Mouse (Mus musculus): ENCODE measurements around the gene Blvrb. TPM values are rescaled to one million over a fixed set of nuclear protein-coding genes. Genes with fewer than 3 reads are reported as not detected.

The Blvrb gene
- polyA plus RNA-seq, 1 experiment from 2014 or later = 20.3 TPM

DNA sequence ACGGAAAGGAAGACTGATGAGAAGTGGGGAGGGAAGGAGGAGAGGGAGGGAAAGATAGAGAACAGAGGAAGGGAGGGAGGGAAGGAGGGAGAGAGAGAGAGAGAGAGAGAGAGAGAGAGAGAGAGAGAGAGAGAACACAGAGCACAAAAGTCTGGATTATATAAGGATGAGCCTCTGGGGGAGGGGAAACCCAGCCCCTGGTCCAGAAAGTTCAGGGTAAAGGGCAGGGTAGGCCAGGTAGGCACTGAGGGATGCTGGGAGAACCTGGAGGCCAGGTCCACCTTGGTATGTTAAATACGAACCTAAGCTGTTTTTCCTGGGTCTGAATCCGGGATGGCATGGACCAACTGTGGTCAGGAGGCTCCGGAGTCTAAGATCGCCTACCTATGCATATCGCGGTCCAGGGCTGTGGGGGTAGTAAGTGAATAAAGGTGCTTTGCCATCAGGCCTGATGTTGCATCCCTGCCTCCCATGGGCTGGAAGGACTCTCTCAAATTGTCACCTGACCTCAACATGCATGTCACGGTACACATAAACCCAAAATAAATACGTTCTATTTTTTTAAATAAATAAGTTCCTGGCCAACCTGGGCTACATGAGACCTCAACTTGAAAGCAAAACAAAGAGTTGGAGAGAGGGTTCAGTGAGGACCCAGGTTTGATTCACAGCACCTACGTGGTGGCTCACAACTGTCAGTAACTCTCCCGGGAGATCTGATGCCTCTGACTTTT lies 23.8 kb downstream of the Blvrb start:
- in situ Hi-C loops (cut with MboI; ENCODE audit: low pct_unique_long_range_greater_than_20kb) = no loop called here
- ChIA-PET POLR2A (no interaction called here), CTCF (interaction anchor here (0.8 to 1.6 kb wide), 2 partner anchors 15 to 17 kb away, joined by 4 to 6 read pairs; partner anchors contain the start of gene Sertad1)
- no peak for DNase-seq (ENCODE audit: low read depth, low spot score)
- no peak for ATAC-seq
- no peak for TF ChIP-seq CTCF (IDR thresholded peaks at IDR 0.05)
- no peaks in the 10 kb centered on the region for H3K27me3 ChIP-seq

DNA sequence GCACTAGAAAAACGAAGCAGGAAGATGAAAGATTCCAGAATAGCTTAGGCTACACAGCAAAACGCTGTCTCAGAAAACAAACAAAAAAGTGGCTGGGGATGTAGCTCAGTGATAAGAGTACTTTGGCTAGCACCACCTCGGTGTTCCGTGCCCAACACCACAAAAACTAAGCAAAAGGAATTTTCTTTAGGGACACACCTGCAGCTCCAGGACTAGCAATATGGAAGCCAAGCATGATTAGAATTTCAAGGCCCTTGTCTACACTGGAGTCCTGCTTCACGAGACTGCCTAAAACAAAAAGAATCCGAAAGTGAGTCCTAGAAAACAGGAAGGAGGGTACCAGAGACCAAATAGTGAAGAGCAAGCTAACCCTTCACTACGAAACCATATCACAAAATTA lies 24.8 kb downstream of the Blvrb start:
- H3K27me3 ChIP-seq = no peaks in the 10 kb centered on the region
- in situ Hi-C loops (cut with MboI; ENCODE audit: low pct_unique_long_range_greater_than_20kb) = no loop called here
- ATAC-seq = no peak
- ChIA-PET POLR2A (interaction anchor here (0.7 to 0.8 kb wide), 2 partner anchors 14 to 1699 kb away, joined by 3 read pairs; no protein-coding TSS in a partner anchor), CTCF (interaction anchor here (0.7 to 1.6 kb wide), 6 partner anchors 11 to 55 kb away, joined by 4 to 6 read pairs (median 4); partner anchors contain the start of gene Sertad1)
- TF ChIP-seq CTCF (IDR thresholded peaks at IDR 0.05) = no peak
- DNase-seq (ENCODE audit: low read depth, low spot score) = no peak

DNA sequence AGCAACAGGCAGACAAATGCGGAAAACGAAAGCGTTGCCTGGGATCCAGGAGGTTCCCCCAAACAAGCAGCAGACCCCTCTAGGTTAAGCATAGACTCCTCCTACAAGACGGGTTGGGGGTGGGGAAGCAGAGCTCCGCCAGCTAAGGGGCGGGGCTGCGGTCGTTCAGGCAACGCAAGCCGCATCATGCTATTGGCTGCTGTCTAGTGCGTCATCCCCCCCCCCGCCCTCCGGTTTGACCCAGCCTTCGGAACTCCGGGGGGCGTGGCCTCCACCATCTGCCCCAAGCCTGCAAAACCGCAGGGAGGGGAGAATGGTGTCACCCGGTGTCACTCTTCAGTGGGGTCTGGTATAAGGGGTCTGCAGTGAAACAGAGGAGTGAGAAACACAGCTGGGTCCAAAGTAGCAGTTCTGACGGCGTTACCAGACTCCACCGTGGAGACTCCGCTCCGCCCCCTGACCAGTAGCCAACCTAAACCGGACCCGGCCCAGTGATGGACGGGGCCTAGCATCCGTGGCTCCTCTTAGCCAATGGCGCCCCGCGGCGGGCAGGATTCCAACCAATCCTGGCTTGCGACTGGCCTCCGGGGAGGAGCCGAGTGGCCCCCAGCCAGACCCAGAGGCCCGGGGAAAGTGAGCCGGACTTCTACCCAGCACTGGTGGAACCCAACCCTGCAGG lies 25.5 kb downstream of the Blvrb start, which contains the start of gene Sertad3:
Gene Sertad3, plus strand, starts transcription at position 613 of the 679 bp plus-strand sequence.
- CTCF ChIA-PET = interaction anchor here (0.7 to 1.6 kb wide), 5 partner anchors 11 to 54 kb away, joined by 4 to 6 read pairs (median 4); partner anchors contain the start of gene Sertad1
- DNase-seq (ENCODE audit: low read depth, low spot score) (peak; percentile 96), ATAC-seq (peak; percentile 89)
- H3K27me3 ChIP-seq = no peaks in the 10 kb centered on the region
- TF ChIP-seq CTCF (IDR thresholded peaks at IDR 0.05) = no peak
- in situ Hi-C loops (cut with MboI; ENCODE audit: low pct_unique_long_range_greater_than_20kb) = no loop called here
- POLR2A ChIA-PET = interaction anchor here (0.8 kb wide), 1 partner anchor 14 kb away, joined by 3 read pairs; no protein-coding TSS in a partner anchor

DNA sequence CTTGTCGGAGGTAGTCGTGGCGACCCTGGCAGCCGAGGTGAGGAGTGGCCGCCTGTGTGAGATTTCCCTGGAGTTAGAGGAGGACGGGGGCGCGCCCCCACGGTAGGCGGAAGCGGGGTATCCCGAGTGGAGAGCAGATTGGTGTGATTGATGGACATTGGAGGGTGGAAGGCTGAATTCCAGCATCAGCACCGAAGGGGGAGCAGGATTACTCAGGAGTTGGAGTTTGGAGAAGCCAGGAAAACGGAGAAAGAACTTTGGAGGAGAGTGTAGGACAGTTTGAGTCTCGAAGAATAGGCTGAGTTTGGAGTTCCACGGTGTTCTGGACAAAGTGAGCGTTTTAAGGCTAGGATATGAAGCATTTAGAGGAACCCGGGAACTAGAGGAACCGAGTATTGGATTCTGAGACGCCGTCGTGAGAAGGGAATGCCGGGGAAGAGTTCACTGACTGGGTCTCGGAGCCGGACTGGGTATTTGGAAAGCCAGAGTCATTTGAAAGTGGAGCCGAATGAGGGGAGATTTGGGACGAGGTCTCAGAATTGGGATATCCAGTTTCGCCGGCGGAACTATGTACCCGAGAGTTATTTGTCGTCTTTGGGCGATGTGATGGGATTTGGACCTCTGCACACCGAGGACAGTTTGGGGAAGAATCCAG lies 26.2 kb downstream of the Blvrb start:
- POLR2A ChIA-PET = interaction anchor here (0.8 to 1.5 kb wide), 2 partner anchors 17 to 34 kb away, joined by 3 to 5 read pairs; no protein-coding TSS in a partner anchor
- CTCF ChIA-PET = interaction anchor here (0.8 to 2.4 kb wide), 9 partner anchors 13 to 53 kb away, joined by 3 to 7 read pairs (median 4); partner anchors contain the start of gene Sertad1
- in situ Hi-C loops (cut with MboI; ENCODE audit: low pct_unique_long_range_greater_than_20kb) = no loop called here
- TF ChIP-seq CTCF (IDR thresholded peaks at IDR 0.05) = no peak
- ATAC-seq (peak; percentile 2), DNase-seq (ENCODE audit: low read depth, low spot score) (peak; percentile 17)
- no peaks in the 10 kb centered on the region for H3K27me3 ChIP-seq

DNA sequence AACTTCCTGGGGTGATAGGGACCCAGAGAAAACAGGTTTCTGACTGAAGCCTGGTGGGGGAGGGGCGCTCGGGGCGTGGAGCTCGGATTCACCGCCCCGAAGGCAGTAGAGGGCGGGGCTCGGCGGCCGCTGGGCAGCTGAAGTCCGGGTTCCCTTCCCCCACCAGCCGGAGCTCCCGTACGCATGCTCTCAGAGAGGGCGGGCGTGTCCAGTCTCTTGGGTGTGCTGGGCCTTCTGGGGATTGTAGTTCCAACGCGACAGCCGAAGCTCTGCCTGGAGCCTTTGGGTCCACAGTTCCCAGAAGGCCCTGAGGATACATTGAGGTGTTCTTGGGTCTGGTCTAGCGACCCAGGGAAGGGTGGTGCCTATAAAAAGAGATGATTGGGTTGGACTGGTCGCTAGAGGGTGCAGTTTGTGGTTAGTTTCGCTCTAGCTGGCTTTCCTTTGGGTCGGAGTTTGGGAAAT lies 26.7 kb downstream of the Blvrb start:
- ATAC-seq = peak; percentile 94
- H3K27me3 ChIP-seq = no peaks in the 10 kb centered on the region
- ChIA-PET POLR2A (interaction anchor here (0.8 to 1.5 kb wide), 2 partner anchors 17 to 33 kb away, joined by 3 to 5 read pairs; no protein-coding TSS in a partner anchor), CTCF (interaction anchor here (0.8 to 2.4 kb wide), 8 partner anchors 13 to 52 kb away, joined by 3 to 7 read pairs (median 4); partner anchors contain the start of gene Sertad1)
- TF ChIP-seq CTCF (IDR thresholded peaks at IDR 0.05) = no peak
- in situ Hi-C loops (cut with MboI; ENCODE audit: low pct_unique_long_range_greater_than_20kb) = no loop called here
- DNase-seq (ENCODE audit: low read depth, low spot score) = peak; percentile 94

DNA sequence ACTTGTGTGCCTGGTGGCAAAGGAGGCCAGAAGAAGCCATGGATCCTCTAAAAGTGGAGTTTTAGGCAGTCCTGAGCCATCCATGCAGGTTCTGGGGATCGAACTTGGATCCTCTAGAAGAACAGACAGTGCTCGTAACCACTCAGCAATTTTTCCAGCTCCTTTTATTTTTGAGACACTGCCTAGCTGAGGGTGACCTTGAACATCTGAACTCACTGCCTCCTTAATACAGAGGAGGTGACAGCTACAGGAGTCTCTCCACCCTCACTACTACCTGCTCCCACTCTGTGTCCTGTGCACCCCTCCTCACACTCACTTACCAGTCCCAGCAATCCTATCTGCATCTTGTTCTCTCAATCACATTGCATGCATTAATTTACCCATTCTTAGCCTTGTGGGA lies 27.8 kb downstream of the Blvrb start:
- ChIA-PET POLR2A (interaction anchor here (1.5 kb wide), 1 partner anchor 15 kb away, joined by 5 read pairs; no protein-coding TSS in a partner anchor), CTCF (interaction anchor here (1.0 to 2.4 kb wide), 3 partner anchors 15 to 33 kb away, joined by 3 to 7 read pairs (median 3); no protein-coding TSS in a partner anchor)
- ATAC-seq (no peak), DNase-seq (ENCODE audit: low read depth, low spot score) (no peak)
- in situ Hi-C loops (cut with MboI; ENCODE audit: low pct_unique_long_range_greater_than_20kb) = loop anchor here (25.0 kb wide), 1 partner anchor 288 kb away; the partner anchor contains the start of genes BC024978, Gm21983, Mia and Rab4b
- no peak for TF ChIP-seq CTCF (IDR thresholded peaks at IDR 0.05)
- no peaks in the 10 kb centered on the region for H3K27me3 ChIP-seq

DNA sequence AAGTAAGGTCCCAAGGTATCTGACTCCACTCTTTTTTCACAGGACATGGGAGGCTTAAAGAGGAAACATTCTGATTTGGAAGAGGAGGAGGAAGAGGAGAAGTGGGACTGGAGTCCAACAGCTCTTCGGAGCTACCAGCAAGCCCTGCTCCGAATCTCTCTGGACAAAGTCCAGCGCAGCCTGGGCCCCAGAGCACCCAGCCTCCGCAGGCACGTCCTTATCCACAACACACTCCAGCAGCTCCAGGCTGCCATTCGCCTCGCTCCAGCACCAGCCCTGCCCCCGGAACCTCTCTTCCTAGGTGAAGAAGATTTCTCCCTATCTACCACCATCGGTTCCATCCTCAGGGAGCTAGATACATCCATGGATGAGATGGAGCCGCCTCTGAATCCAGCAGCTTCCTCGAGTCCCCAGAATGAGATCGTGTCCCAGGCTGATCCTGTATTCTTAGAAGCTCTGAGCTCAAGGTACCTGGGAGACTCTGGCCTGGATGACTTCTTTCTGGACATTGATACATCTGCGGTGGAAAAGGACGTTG lies 28.4 kb downstream of the Blvrb start:
- DNase-seq (ENCODE audit: low read depth, low spot score) = no peak
- no peak for ATAC-seq
- no peaks in the 10 kb centered on the region for H3K27me3 ChIP-seq
- in situ Hi-C loops (cut with MboI; ENCODE audit: low pct_unique_long_range_greater_than_20kb) = loop anchor here (25.0 kb wide), 1 partner anchor 289 kb away; the partner anchor contains the start of genes BC024978, Gm21983, Mia and Rab4b
- ChIA-PET CTCF (interaction anchor here (1.0 to 2.4 kb wide), 2 partner anchors 14 to 32 kb away, joined by 3 to 7 read pairs; no protein-coding TSS in a partner anchor), POLR2A (no interaction called here)
- TF ChIP-seq CTCF (IDR thresholded peaks at IDR 0.05) = no peak

DNA sequence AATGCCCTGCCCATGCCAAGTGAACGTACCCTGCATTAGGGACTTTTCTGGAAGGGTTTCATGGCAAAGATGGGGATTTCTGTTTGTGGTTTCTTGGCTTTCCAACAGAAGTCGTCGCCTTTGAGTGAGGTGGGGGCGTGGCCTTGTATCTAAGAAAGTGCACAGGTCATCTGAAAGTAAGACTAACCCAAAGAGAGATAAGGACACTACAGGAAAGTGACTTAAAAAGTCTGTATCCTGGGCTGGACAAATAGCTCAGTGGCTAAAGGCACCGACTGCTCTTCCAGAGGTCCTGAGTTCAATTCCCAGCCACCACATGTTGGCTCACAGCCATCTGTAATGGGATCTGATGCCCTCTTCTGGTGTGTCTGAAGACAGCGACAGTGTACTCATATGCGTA lies 30.8 kb downstream of the Blvrb start:
- DNase-seq (ENCODE audit: low read depth, low spot score) = no peak
- TF ChIP-seq CTCF (IDR thresholded peaks at IDR 0.05) = no peak
- H3K27me3 ChIP-seq = no peaks in the 10 kb centered on the region
- no peak for ATAC-seq
- ChIA-PET CTCF (interaction anchor here (1.5 to 2.8 kb wide), 2 partner anchors 13 to 48 kb away, joined by 9 read pairs; no protein-coding TSS in a partner anchor), POLR2A (no interaction called here)
- in situ Hi-C loops (cut with MboI; ENCODE audit: low pct_unique_long_range_greater_than_20kb) = loop anchor here (25.0 kb wide), 1 partner anchor 291 kb away; the partner anchor contains the start of genes BC024978, Gm21983, Mia and Rab4b

DNA sequence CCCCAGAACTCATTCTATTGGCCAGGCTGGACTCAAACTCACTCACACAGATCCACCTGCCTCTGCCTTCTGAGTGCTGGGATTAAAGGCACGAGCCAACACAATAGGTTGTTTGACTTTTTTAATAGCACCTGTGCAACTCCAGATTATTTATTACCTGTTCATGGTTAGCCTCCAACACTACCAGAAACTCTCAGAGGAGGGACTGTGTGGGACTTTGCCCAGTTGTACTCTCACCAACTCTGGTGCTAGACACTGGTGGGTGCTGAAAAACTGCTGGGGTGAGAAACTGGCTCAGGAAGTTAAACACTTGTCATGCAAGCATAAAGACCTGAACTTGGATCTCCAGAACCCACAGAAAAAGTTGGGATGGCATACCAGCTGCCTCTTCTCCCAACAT lies 32.0 kb downstream of the Blvrb start:
- ATAC-seq (no peak), DNase-seq (ENCODE audit: low read depth, low spot score) (no peak)
- H3K27me3 ChIP-seq = no peaks in the 10 kb centered on the region
- POLR2A ChIA-PET = no interaction called here
- CTCF ChIA-PET = interaction anchor here (1.5 to 2.8 kb wide), 3 partner anchors 11 to 47 kb away, joined by 4 to 9 read pairs (median 9); no protein-coding TSS in a partner anchor
- in situ Hi-C loops (cut with MboI; ENCODE audit: low pct_unique_long_range_greater_than_20kb) = loop anchor here (25.0 kb wide), 1 partner anchor 292 kb away; the partner anchor contains the start of genes BC024978, Gm21983, Mia and Rab4b
- TF ChIP-seq CTCF (IDR thresholded peaks at IDR 0.05) = no peak
